Mouse (Mus musculus) small intestine, adult 2 months (tissue): ENCODE measurements around the gene Rnase9.

Experiments
- CTCF ChIP-seq: fragments of 200-500 bp; IDR thresholded peaks from 2 replicates; pipeline ENCODE4 v1.5.1; 2012; ENCODE audit warnings: low read depth, mild to moderate bottlenecking, control low read depth, inconsistent platforms, low read length, moderate library complexity, mixed read lengths; ENCODE audit not compliant: insufficient replicate concordance, insufficient read length; ENCODE audit errors: extremely low read depth
- POLR2A ChIP-seq: fragments of 200-500 bp; IDR thresholded peaks from 2 replicates; pipeline ENCODE4 v1.6.1; 2012; ENCODE audit warnings: low read depth, mild to moderate bottlenecking, control low read depth, inconsistent platforms, low read length, moderate library complexity

DNA sequence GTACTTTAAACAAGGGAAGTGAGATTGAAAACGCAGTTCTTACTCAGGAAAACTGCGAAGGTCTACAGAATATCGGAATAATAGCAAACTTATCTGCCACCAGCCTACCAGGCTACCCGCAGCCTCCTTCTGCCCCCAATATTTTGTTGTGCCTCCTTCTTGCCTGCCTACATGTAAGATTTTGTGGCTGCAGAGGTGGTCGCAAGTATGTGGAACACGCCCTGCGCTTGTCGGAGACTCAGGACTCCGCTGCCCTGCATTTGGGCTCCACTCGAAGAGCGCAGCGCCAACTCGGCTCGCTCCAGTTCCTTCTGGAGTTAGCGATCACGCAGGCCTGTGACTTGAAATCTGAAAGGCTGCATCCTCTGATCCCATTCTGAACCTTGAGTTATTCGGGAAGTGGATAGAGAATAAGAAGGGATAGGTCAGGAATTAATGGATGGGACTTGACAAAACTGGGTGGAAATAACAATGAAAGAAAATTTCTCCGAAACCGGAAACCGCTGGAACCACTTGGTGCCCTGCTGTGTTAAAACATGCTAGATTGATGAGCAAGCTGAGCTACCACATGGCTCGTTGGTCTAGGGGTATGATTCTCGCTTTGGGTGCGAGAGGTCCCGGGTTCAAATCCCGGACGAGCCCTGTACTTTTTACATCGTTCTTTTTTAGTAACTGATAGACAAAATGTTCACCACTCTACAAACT is 48.6 kb upstream of the Rnase9 start:
- TF ChIP-seq CTCF (no peak), POLR2A (no peak)
